Mouse (Mus musculus) kidney, postnatal 4 days (tissue): Measurements from ENCODE around the gene Tnk1.

Experiments used
- DNase-seq, 2 experiments: peaks; one replicate each; pipeline ENCODE4 v3.0.0; 2021; ENCODE audit warnings: mixed read lengths in 2 of 2

The Tnk1 gene

DNA sequence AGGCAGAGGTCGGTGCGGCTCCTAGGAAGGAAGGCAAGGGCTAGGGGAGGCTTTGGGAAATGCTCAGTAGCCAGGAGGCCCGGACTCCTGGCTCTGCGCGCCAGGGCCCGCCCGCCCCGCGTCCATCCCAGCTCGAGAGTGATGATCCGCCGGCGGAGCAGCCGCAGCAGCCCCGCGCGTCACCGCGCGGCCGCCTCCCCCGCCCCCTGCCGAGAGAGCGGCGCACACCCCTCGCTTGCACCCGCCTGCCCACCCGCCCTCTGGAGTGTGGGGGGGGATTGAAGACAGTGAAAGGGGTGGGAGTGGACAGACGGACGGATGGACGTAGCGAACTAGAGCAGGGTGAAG, 21.0 kb downstream of the Tnk1 start, which contains the start of gene Nlgn2:
Gene Nlgn2 (minus strand): TSS at position 181 of the 348 bp plus-strand sequence.
- no peak for DNase-seq

DNA sequence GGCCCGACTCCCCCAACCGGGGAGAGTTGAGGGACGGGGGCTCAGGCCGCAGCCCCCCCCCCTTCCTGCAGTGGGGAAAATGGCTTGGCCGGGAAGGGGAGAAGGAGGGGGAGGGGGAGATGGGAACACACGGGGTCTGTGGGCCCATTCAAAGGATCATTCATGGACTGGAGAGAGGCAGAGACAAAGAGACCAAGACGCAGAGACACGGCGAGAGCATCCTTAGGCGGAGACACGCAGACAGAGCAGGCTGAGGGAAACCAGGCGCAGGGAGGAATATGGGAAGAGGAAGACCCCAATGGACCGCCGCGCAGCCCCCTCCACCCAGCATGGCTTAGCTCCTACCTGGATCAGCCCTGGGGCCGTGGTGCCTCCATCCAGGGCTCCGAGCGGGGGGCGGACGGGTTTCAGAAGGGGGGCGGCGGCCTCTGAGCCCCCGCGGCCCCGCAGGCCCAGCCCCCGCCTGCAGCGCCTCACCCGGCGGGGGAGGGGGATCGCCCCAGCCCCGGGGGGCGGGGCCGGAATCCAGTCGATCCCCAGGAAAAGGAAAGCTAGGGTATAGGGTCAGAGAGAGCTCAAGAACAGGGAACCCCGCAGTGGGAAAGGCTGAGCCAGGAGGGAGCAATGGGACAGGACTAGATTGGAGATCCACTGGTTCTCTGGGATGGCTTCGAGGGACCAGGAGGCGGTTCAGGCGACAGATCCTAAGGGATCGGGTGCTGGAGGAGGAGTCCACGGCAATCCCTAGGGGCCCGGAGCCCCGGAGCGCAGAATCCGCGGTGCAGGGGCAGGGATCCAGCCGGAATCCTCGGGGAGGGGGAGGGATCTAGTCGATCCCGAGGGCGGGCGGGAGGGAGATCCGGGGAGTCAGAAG, 21.6 kb downstream of the Tnk1 start:
- DNase-seq, result peak; percentile 49 to 66

DNA sequence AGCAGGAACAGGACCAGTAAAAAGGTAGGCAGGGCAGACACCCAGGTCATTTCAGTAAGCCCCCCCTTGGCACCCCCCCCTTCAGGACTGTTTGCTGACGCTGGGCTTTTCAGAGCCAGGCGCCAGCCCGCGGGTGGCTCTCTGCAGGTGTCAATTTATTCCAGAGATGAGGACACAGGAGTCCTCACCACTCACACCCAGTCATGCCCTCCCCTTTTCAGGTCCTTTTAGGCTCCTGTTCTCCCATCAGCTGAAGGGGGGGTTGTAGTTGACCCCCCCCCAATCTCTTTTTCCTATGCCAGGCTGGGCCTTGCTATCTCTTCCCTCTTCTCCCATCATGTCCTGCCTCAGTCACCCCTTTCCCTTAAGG, 22.6 kb downstream of the Tnk1 start:
- no peak for DNase-seq

DNA sequence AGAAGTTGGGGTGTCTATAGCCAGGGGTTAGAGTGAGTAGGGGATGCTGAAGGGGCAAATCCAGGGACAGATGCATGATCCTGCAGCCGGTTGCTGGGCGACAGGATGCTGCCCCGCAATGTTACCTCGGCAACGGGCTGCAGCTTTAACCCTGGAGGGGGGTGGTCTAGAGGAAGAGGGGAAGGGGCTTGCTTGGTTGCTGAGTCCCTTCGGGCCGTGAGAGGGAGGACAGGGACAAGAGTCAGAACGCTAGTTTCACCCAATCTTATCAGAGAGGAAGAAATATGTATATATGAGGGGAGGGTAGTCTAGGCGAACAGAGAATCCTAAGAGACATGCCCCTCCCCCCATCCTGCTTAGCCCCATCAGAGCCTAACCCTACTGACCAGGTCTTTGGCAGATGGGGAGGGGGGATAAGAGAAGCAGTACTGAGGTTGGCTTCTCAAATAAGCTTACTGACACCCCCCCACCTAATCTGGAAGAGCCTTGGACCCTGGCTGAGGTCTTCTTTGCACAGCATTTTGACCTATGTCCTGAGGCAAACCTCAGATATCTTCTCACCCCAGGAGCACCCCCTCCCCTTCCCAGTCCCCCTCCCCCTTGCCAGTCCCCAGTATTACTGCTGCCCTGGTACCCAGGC, 23.1 kb downstream of the Tnk1 start:
- DNase-seq, result no peak

DNA sequence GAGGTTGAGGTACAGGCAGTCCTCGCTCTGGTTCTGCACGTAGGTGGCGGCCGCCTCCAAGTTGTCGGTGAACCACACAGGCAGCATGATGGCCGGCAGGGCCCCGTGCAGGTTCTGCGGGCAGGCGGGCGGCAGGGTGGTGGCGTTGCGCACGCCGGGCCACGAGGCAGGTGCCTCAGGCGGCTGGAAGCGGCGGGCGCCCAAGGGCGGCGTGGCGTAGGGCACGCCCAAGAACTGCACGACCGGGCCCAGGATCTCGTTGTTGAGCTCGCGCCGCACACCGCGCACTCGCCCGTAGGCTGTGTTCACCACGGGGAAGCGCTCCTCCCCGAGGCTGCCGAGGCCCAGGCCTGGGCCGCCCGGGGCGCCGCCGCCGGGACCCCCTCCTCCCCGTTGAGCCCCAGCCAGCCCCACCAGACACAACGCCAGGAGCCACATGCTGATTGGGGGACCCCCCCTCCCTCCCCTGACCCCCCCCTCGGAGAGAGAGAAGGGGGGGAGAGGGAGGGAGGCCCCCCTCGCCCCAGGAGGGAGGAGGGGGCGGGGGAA, 24.5 kb downstream of the Tnk1 start:
- peak; percentile 58 to 72 for DNase-seq

DNA sequence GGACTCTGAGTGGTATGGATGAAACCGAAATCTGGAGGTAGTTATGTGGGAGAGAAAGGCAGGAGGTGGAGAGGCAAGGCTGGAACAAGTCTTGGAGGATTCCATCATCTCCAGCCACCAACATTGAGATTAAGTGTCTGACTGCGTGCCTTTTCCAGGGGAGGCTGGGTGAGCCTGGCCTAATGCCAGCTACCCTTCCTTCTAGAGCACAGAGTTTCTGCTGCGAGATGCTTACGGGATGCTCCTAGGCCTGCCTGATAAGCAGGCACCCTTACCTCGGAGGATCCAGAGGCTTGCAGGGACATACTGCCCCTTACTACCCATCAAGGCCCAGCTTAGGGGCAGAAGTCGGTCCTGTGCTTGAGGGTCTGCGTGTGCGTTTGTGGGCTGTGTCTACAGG, 25.0 kb downstream of the Tnk1 start:
- no peak for DNase-seq

DNA sequence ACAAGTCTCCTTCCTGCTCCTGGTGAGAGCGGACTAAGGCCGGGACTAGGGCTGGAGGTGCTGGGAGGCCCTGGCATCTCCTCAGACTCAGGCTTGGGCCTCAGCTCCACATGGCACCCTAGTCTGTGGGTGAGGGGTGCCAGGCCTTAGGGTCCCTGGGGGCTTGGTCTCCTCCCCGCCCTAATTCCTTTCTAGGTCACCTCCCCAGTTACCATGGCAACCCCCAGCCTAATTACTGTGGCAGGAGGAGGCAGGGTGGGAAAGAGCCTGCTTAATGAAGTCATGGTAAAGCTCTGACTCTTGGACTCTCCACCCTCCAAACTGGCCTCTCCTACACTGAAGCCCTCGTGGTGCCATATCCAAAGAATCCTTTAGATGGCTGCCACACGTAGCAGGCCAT, 29.7 kb downstream of the Tnk1 start:
- peak in 1 of 2 experiments; percentile 35 for DNase-seq

DNA sequence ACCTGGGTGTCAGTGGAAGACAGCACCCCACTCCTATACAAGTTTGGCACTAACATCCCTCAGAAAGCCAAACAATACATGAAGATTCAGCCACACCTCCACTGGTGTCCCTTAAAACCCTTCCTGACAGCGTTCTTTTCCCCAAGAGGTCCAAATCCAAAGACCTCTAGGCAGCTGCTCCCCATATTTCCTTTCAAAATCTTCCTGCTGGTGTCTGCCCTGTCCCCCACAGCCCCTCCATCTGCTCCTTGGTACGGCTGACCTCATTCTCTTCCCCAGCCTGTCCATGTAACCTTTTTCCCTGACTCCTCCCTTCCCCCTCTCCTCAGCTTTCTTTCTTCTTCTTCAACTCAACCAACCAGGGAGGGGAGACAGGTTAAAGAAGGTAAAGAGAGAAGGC, 35.1 kb downstream of the Tnk1 start:
- DNase-seq, result no peak

DNA sequence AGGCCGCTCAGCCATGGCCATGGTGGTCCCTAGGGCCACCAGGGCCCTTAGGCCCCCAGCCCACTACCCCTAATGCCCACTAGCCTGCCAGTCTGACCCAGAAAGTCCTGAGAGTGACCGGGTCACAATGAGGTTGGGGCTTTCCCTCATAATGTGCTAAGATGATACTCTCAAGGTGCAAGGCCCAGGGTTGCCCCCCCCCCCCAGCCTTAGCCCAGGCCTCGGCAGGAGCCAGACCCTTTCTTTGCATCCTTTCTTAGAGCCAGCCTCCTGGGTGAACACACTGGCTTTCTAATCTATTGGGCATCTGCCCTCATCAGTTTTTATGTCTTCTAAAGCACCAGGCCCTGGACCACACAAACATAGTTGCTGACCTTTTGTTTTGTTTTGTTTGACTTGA, 36.5 kb downstream of the Tnk1 start, which contains the start of gene Spem1:
Gene Spem1 (minus strand): TSS at position 101 of the 400 bp plus-strand sequence.
- DNase-seq, result no peak

DNA sequence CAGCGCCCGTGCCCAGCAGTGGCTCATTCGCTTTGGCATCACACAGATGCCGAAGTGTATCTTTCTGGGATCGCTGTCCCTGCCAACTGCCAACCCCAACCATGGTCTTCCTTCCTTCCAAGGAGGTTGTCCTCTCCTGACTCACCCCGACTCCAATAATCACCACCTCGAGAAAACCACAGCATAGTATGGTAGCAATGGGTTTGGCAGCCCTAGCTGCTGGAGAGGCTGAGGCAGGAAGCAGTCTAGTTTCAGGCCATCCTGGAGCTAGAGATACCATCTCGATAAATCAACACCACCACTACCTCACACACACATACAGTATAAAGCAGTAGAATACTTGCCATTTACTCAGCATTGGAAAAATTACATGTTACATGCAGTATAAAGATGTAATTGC, 39.7 kb downstream of the Tnk1 start:
- no peak for DNase-seq

DNA sequence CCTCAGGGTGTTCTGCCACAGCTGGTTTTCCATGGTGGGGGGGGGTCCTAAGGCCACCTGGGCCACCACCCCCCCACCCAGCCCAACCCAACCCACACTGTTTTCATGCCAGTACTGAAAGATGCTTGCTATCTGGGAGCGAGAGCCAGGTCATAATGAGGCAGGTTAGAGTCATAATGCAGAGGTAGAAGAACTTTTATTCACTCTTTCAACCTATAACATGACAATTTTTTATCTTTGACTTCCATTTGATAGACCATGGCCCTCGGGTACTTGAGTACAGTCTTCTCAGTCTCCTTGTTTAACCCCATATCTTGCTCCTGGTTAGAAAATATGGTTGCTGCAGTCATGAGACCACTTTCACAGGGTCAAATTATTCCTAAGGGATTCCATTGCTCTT, 40.2 kb downstream of the Tnk1 start, which contains the start of gene Spem2:
Gene Spem2 (minus strand): TSS at position 101 of the 400 bp plus-strand sequence.
- DNase-seq, result no peak

DNA sequence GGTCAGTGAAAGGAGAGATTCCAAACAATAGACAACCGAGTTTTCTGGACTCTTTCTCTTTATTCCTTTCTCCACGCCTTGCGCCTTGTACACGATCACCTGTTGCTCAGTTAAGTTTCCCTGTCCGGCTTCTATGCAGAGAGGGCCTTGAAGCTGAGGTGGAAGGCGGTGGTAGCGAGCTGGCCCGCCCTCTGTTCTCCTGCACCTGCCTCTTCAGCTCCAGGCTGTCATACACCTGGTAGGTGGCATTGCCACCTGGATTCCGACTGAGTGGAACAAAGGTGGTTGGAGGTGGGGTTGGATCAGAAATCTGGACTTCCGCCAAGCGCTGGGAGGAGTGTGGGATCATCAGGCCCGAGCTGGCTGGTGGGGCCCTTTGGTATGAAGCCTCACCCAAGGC, 42.0 kb downstream of the Tnk1 start:
- no peak for DNase-seq

DNA sequence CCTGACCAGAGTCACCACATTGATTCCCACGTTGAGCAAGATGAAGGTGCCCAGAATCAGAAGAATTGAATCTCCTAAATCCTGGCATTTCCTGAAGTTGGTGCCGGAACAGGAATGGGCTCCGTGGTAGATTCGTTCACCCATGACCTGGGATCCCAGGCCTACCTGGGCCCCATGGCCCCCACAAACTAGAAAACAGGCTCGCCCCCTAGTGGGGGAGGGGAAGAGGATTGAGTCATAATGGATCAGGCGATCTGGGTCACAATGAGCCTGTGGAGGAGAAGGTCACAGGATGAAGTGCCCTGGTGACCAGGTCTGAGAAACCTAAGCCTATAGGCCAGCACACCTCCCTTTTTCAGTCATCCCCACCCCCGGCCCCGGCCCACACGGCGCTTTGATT, 43.4 kb downstream of the Tnk1 start, which contains the start of gene Gm39566:
Gene Gm39566 (minus strand): TSS at position 144 of the 400 bp plus-strand sequence.
- no peak for DNase-seq

DNA sequence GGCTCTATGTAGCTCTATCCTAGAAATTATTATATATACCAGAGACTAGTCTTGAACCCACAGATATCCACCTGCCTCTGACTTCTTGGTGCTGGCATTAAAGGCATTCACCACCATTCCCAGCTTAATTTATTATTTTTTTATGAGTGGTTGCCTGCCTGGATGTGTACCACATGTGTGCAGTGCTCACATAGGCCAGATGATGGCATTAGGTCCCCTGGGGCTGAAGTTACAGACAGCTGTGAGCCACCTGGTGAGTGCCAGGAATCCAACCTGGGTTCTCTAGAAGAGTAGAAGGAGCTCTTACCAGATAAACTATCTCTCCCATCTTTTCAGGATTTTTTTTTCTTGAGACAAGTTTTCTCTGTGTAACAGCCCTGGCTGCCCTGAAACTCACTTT, 48.2 kb downstream of the Tnk1 start:
- no peak for DNase-seq

DNA sequence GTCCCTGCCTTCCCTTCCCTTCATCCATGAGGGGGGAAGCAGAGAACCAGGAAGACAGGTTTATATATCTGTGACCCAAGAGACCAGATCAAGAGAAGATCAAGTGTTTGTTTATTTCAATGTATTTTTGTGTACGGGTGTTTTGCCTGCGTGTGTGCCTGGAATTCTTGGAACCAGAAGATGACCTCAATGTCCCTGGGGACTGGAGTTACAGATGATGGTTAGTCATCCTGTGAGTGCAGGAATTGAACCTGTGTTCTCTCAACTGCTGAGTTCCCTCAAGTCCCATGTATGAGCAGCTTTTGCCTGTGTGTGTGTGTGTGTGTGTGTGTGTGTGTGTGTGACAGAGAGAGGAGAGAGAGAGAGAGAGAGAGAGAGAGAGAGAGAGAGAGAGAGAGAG, 50.9 kb downstream of the Tnk1 start:
- DNase-seq, result no peak

DNA sequence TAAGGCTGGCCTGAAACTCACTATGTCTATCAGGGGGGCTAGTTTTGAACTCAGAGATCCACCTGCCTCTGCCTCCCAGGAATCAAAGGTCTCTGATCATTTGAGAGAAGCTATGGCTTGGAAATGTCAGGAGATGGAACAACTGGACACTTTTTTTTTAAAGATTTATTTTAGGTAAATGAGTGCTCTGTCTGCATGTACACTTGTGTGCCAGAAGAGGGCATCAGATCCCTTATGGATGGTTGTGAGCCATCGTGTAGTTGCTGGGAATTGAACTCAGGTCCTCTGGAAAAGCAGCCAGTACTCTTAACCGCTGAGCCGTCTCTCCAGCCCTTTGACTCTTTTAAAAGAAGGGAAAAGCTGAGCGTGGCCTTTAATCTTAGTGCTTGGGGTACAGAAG, 52.2 kb downstream of the Tnk1 start:
- no peak for DNase-seq

DNA sequence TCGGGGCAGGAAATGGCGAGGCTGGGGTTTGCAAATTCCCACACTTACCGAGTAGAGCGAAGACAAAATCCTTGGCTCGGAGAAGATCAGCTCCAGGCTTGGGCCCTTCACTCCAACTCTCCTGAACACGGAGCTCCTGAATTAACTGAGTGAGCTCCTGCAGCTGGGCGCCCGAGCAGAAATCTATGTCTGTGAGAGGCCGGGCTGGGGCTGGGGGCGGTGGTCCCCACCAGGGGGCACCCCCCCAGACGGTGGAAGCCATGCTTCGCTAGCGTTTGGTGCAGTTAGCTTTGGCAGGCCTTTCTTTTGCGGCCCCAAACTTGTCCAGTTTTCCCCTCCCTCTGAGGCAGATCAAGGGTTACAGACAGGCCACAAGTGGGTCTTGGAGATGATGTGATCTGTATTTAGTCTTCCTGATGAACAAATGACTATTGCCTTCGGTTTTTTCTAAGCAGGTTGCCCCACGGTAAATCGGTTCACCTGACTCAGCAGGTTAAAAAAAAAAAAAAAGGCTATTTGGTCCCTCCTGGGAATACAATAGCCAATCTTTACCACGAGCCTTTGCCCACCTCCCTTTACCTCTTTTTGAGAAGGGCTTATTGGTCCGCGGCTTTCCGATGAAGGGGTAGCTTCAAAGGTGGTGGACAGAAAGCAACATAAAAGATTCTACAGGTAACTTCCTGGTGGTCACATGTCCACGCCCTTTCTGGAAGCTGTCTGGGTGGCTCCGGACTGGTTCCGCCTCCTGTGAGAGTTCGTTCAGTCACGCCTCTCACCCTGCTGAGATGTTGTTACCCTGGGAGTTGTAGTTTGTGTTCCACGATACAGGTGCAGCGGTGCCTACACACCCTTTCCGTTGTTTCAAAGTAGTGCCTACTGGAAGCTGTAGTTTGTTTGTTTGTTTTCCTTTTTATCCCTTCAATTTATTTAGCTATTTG, 53.3 kb downstream of the Tnk1 start, which contains the start of gene Tmem102:
Gene Tmem102 (minus strand): TSS at position 653 of the 938 bp plus-strand sequence.
- peak; percentile 65 to 77 for DNase-seq

DNA sequence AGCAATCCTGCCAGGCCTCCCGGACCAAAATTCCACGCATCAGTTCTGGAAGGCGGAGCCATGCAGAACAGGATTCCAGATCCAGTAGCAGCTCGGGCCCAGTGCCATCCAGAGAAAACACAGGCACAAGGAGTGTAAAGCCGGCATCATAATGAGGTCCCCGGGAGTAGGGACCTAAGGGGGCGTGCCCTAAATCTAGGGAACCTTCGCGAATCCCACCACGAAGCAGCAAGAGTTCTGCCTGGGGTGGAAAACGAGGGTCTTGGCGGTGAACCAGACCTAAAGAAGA, 53.9 kb downstream of the Tnk1 start:
- peak; percentile 37 to 60 for DNase-seq

DNA sequence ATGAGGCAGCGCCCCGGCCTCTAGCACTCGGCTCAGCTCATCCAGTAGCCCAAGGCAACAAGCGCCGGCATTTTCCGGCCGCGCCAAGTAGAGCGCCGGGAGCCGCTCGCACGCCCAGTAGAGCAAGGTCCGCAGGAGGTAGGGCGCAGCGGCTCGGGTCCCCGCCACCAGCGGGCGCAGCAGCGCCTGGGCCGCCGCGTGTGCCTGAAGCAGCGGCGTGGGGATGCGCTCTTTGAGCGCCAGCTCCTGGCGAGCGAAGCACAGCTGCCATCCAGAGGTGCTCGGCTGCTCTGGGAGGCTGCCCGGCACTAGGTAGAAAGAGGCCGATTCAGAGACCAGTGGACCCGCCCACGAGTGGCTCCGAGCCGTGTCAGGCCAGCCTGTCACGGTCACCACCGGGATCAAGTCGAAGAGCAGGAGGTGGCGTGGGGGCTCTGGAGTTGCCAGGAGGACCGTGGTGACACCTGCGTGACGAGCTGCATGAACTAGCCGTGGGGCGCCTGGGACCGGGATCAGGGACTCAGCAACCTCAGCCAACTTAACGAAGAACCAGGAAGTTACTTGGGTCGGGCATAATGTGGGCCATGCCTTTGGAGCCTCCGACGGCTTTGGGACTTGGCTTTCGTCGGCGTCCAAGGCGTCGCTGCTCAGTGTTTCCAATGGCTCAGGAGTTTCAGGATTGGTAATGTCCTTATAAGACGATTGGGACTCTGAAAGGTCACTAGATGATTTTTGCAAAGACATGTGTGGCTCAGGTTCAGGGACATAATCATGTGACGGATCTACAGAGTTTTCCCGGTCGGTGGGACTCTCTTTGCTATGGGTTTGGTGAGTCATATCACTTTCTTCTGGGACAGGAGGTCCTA, 54.5 kb downstream of the Tnk1 start:
- peak; percentile 83 to 90 for DNase-seq

DNA sequence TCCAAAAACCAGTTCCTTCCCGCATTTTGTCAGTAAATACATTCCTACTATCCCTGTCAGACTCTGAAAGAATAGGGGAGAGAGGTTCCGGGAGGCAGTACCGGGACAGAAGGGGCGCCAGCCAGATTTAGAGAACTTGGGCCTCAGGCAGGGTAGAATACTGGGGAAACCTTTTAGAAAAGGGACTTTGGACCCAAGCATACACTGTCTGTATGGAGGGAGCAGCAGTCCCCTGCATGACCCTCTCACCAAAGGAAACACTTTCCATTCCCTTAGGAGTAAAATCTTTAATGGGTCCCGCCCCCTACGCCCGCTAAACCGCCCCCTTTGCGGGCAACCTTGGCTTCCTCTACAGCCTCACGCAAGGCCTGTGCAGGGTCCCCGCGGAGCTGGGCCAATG, 55.2 kb downstream of the Tnk1 start:
- DNase-seq, result no peak

DNA sequence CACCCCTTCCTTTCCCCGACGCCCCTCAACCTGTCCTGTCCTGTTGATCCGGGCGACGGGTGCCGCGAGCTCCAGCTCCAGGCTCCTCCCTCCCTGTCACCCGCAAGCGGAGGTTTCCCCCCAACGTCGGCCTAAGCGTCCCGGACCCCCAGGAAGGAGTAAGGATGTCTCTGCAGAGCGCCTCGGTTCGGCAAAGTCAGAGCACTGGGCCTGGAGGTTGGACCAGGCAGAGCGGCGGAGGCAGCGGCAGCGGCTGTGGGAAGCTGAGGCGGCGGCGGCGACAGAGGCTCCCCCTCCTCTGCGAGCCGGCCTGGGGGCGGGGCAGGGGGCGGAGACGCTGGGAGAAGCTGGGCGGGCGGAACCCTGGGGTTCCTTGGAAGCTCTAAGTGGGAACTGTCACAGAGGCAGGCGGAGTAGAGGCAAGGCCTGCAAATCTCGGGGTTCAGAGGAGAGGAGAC, 55.9 kb downstream of the Tnk1 start:
- DNase-seq, result peak; percentile 91 to 93
